Comparison of ENCODE assay signal across 10 mouse cellular contexts in genomic region chr11:81115666-81116065, GRCm38 (mm10).
DNase-seq lines count a peak whose midpoint lies in the region; ATAC-seq and TF ChIP-seq lines count a peak whose summit lies in the region.
"Had no signal": no experiment of that assay in that cellular context is flagged by ENCODE, and none has a peak within 500 bp of the region (broad histone marks: within the 10 kb centered on the region; RNA-seq: fewer than 3 reads in every experiment).

No protein-coding gene starts in this region.

- DNase-seq in midbrain, embryonic 14.5 days: peak; percentile 63
- peak; percentile 83 for DNase-seq in adrenal gland, postnatal 14 days
- peak; percentile 64 to 73 for DNase-seq in heart, postnatal 14 days
- DNase-seq in lung, postnatal 36 days: peak; percentile 41
- no peak for DNase-seq in natural killer cell, adult 2 months (ENCODE audit: low spot score in 2 of 2)
- DNase-seq in layer of hippocampus, adult 2 months (ENCODE audit: low spot score in 2 of 2): no peak

- intact Hi-C loops in heart, postnatal 14 days (cut with DNase I): no loop called here

- WGBS in midbrain, embryonic 14.5 days: 50% methylated on average over 9 of the region's 9 CpGs
- 45% methylated on average over 9 of the region's 9 CpGs for WGBS in midbrain, embryonic 13.5 days

- H3K4me2 ChIP-seq in midbrain, embryonic 14.5 days (ENCODE audit: low read length): no peak overlapping the region
- H3K4me2 ChIP-seq in midbrain, embryonic 13.5 days (replicated peaks): no peak overlapping the region
- H3K4me2 ChIP-seq: embryonic facial prominence, embryonic 13.5 days; lung, embryonic 15.5 days; stomach, embryonic 15.5 days had no signal

- H3K36me3 ChIP-seq in midbrain, embryonic 14.5 days (ENCODE audit: control insufficient read depth, insufficient read depth, low read length): no peaks in the 10 kb centered on the region
- no peaks in the 10 kb centered on the region for H3K36me3 ChIP-seq in midbrain, embryonic 13.5 days
- H3K36me3 ChIP-seq: embryonic facial prominence, embryonic 13.5 days; lung, embryonic 15.5 days; stomach, embryonic 15.5 days had no signal

- H3K27me3 ChIP-seq in midbrain, embryonic 14.5 days (ENCODE audit: control insufficient read depth, insufficient read depth, low read length): no peaks in the 10 kb centered on the region
- H3K27me3 ChIP-seq in midbrain, embryonic 13.5 days: no peaks in the 10 kb centered on the region
- H3K27me3 ChIP-seq: embryonic facial prominence, embryonic 13.5 days; lung, embryonic 15.5 days; stomach, embryonic 15.5 days had no signal

- TF ChIP-seq CTCF in layer of hippocampus, adult 2 months (conservative IDR thresholded peaks at IDR 0.05): no peak

- ATAC-seq in midbrain, embryonic 14.5 days (ENCODE audit: low FRiP score, low TSS enrichment): no peak
- no peak for ATAC-seq in midbrain, embryonic 13.5 days

- no peak overlapping the region for H3K9ac ChIP-seq in midbrain, embryonic 14.5 days (replicated peaks; ENCODE audit: low read length)
- no peak overlapping the region for H3K9ac ChIP-seq in midbrain, embryonic 13.5 days (replicated peaks)
- H3K9ac ChIP-seq: embryonic facial prominence, embryonic 13.5 days; lung, embryonic 15.5 days; stomach, embryonic 15.5 days had no signal

- no peak overlapping the region for H3K27ac ChIP-seq in midbrain, embryonic 14.5 days (replicated peaks; ENCODE audit: low read depth, low read length)
- H3K27ac ChIP-seq in midbrain, embryonic 13.5 days: no peak overlapping the region
- no peak overlapping the region for H3K27ac ChIP-seq in layer of hippocampus, adult 2 months
- H3K27ac ChIP-seq: embryonic facial prominence, embryonic 13.5 days; lung, embryonic 15.5 days; stomach, embryonic 15.5 days had no signal

- H3K4me1 ChIP-seq in midbrain, embryonic 14.5 days (ENCODE audit: control insufficient read depth, insufficient read depth, low read length): no peaks in the 10 kb centered on the region
- peaks cover 18% of the 10 kb centered on the region for H3K4me1 ChIP-seq in midbrain, embryonic 13.5 days (replicated peaks)
- H3K4me1 ChIP-seq: embryonic facial prominence, embryonic 13.5 days; lung, embryonic 15.5 days; stomach, embryonic 15.5 days had no signal

- no peaks in the 10 kb centered on the region for H3K9me3 ChIP-seq in midbrain, embryonic 14.5 days (ENCODE audit: control insufficient read depth, low read length)
- H3K9me3 ChIP-seq in midbrain, embryonic 13.5 days: no peaks in the 10 kb centered on the region
- H3K9me3 ChIP-seq: embryonic facial prominence, embryonic 13.5 days; lung, embryonic 15.5 days; stomach, embryonic 15.5 days had no signal

- no peak overlapping the region for H3K4me3 ChIP-seq in midbrain, embryonic 14.5 days (replicated peaks; ENCODE audit: low read depth, low read length)
- H3K4me3 ChIP-seq in midbrain, embryonic 13.5 days (replicated peaks): no peak overlapping the region
- H3K4me3 ChIP-seq in layer of hippocampus, adult 2 months: no peak overlapping the region
- H3K4me3 ChIP-seq: embryonic facial prominence, embryonic 13.5 days; lung, embryonic 15.5 days; stomach, embryonic 15.5 days had no signal

Comparison
In these comparisons a context has a peak if more than half of its experiments do, and no peak if none do; other contexts are left out.
1. DNase-seq: peak in midbrain, embryonic 14.5 days (single experiment), adrenal gland, postnatal 14 days (single experiment), heart, postnatal 14 days (2 of 2) and lung, postnatal 36 days (single experiment); none in natural killer cell, adult 2 months (0 of 2) and layer of hippocampus, adult 2 months (0 of 2).